Mouse (Mus musculus): ENCODE results near the gene Usp30.

Usp30 gene

GRCm38 (mm10) chr5:114127374-114128349 lies 62.4 kb downstream of the Usp30 start, which contains the start of gene Alkbh2:
Gene Alkbh2, minus strand, starts transcription at chr5:114128218.
- DNase-seq (ENCODE audit: low spot score), result peak; percentile 73

DNA sequence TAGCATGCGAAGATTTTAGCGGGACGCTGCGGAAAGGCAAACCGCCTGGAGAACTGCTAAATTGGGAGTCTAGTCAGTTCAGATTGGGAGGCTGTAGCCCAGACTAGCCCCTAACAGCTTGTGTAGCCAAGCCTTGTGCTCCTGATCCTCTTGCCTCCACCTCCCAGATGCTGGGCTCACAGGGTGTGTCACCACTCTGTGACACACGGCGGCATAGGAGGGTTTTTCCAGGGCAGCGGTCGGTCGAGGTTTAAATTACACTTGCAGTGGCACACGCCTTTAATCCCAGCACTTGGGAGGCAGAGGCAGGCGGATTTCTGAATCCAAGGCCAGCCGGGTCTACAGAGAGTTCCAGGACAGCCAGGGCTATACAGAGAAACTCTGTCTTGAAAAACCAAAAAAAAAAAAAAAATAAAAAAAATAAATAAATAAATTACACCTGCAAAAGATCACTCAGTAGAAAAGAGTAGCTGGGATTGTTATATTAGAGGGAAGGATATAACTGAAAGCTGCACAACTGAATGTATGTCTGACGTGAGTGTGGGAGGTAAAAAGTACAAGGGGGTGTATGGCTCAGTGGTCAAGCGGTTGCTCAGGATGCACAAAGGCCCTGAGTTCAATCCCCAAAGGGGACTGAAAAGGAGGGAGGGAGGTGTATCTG lies 64.4 kb downstream of the Usp30 start:
- DNase-seq (ENCODE audit: low spot score), result no peak

DNA sequence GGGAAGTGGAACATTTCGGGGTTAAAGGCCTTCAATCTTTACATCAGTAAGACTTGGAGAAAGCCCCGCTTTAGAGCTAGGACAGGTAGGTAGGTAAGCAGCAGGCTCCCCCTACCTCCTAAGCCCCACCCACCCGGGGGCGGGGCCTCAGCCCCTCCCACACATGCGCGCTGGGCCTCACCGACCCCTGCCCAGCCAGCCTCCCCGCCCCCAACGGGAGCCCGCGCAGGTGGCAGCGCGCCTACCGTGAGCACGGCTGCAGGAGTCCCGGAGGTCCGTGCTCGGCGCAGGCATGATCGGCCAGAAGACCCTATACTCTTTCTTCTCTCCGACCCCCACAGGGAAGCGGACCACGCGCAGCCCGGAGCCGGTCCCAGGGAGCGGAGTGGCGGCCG lies 64.9 kb downstream of the Usp30 start, which contains the start of gene Ung:
TSS of gene Ung (plus strand) at position 176 of the 395 bp plus-strand sequence.
- peak; percentile 23 for DNase-seq (ENCODE audit: low spot score)

DNA sequence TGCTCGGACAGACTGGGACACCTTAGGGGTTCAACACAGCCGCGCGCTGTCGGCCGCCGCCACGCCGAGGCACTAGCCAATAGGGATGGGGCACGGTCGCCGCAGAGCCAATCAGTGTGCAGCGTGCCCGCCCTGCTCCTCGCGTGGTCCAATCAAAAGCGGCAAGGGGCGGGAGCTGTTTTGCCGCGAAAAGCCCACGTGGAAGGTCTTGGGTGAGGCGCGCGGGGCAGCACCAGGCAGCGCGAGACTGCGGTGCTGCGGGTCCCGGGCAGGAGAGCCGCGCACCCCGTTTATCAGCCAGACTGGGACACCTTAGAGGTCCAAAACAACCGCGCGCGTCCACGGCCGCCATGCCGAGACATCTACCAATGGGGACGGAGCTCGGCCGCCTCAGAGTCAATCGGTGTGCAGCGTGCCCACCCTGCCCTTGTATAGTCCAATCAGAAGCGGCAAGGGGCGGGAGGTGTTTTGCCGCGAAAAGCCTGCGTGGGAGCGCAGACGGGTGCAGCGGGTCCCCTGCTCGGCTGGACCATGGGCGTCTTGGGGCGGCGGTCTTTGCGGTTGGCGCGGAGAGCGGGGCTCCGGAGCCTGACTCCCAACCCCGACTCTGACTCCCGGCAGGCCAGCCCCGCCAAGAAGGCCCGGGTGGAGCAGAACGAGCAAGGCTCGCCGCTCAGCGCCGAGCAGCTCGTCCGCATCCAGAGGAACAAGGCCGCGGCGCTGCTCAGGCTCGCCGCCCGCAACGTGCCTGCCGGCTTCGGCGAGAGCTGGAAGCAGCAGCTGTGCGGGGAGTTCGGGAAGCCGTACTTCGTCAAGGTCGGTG lies 65.6 kb downstream of the Usp30 start:
- DNase-seq (ENCODE audit: low spot score), result peak; percentile 92

DNA sequence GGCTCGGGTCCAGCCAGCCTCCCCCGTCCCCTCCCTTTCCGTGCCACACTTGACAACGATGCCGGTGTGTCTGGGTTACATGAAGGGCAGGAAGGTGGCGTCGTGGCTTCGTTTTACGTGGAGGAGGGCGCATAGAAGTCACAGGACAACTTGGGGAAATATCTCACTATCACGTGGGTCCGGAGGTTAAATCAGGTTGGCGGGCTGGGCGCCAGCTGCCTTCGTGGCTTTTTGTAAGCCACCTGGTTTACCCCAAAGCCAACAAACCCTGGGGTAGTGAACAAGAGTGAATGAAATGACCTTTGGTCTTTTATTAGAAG lies 66.2 kb downstream of the Usp30 start:
- peak; percentile 49 for DNase-seq (ENCODE audit: low spot score)

DNA sequence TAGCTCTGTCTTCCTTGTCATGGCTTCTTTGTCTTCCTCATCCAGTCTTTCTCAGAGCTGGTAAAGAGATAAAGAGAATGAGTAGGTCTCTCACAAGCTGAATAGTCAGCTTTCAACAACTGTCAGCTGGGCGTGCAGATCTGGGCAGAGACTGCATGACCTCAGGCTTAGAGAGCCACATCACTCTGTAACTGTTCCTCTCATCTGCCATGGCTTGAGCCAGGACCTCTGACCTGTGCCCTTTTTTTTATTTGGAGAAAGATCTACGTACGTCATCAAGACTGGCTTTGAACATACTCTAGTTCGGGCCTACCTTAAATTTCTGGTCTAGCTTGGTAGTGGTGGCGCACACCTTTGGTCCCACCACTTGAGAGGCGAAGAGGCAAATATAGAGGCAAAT lies 67.6 kb downstream of the Usp30 start:
- no peak for DNase-seq (ENCODE audit: low spot score)

DNA sequence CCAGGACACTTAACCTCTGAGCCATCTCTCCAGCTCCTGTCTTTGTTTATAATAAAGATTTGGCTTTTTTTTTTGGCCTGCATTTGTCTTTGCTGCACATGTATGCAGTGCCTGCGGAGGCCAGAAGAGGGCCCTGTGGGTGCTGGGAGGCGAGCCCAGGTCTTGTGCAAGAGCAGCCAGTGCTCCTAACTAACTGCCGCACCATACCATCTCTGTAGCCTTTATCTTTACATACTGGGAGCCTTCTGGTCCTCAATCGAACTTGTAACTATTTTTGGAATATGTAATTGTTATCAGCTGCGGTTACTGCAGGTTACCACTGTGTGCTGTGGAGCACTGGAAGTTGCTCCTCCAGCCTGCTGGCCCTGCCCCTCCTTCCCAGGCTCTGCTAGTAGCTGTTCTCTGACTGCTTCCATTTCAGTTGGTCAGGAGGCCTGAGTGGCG lies 68.9 kb downstream of the Usp30 start:
- peak; percentile 54 for DNase-seq (ENCODE audit: low spot score)

- DNase-seq (ENCODE audit: low spot score), result no peak
Measured at GRCm38 (mm10) chr5:114135516-114135915, 70.3 kb downstream of the Usp30 start.

GRCm38 (mm10) chr5:114137481-114138276 lies 72.4 kb downstream of the Usp30 start:
- no peak for DNase-seq (ENCODE audit: low spot score)

DNA sequence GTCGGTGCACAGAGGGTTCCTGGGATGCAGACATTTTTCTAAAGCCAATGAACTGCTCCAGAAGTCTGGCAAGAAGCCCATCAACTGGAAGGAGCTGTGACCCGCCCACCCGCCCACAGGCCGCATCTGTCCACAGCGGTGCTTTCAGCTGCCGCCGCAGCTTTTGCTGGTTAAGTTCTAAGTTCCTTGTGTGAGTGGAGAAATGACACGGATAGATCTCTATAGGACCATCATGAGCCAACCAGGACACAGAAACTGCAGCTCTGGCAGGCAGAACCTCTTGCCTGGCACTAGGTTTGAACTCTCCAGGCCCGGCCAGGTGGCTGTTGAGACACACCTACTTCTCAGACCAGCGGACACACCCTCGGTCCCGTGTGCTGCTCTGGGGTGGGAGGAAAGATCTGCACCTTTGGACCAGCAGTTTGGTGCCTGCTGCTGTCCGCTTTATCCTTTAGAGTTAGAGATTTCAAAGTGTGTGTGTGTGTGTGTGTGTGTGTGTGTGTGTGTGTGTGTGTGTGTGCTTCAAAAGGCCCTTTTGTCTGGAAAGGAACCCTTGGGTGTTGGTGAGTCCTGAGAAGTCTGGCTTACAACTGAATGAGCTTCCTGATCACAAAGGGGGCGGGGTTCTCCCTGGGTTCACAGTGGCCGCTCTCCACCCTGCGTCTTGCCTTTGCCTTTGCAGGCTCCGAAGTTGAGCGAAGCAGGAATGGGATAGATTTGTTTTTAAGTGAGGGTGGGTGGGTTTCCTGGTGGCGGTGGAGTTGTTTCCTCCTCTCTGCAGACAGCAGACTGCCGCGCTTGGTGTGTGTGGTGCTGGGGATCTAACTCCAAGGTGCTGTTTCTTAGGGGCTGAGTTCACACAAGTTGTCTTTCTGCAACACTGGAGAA lies 73.3 kb downstream of the Usp30 start:
- peak; percentile 17 for DNase-seq (ENCODE audit: low spot score)

DNA sequence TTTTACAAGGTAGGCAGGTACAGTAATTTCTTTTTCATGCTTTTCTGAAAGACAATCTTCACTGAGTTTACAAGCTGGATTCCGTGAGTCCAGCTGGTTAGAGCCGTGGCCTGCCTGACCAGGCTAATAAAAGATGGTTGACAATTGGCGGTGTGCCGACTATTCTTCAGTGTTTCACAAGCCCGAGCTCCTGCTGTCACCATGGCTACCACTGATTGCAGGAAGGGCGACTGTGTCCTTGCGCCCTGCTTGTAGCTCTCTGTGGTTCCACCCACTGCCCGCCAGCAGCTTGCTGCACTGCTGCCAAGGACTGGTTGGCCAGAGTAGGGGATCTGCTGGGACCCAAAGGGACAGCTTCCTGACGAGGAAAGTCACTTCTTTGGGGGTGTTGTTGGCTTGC lies 73.9 kb downstream of the Usp30 start:
- DNase-seq (ENCODE audit: low spot score), result peak; percentile 90

- DNase-seq (ENCODE audit: low spot score), result no peak
Measured at GRCm38 (mm10) chr5:114146028-114146888, 81.0 kb downstream of the Usp30 start, which contains the start of gene Acacb. Gene Acacb, plus strand, starts transcription at chr5:114146535.

DNA sequence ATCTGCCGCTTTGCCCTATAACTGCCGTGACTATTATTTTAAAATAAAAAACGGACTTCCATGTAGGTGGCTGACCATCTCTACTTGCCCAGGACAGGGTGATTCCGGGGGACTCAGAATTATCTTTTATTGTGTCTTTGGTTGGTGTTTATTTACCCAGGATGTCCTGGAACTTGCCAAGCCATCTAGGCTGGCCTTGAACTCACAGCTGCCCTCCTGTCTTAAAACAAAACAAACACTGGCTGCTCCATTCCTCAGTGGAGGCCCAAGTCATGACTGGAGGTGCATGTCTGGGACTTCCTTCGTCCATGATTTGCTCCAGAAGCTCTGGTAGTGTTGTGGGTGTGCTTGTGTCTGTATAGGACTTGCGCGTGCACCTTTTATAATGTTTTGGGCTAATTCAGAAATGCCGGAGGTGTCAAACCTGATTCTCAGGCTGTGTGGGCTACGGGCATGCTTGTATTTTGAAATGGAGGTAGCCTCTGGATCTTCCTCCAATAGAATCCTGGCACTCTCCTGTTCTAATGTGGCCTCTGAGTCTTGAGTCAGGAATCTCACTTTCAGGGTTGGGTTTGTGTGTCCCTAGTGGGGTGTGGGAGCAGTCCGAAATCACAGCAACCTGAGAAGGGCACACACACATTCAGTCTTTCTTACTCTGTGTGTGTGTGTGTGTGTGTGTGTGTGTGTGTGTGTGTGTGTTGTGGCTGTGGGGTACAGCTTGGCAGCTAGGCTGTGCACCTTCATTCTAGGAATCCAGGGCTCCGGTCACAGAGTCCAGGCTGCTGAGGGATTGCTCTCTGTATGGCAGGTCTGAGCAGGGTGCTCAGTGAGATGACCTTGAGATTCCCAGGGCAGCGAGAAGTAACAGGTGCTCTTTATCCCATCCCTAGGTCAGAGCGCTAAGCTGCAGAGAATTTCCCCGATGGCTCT lies 82.0 kb downstream of the Usp30 start:
- no peak for DNase-seq (ENCODE audit: low spot score)

- DNase-seq (ENCODE audit: low spot score), result no peak
Measured at GRCm38 (mm10) chr5:114152359-114153092, 87.3 kb downstream of the Usp30 start.

GRCm38 (mm10) chr5:114153490-114153889 lies 88.2 kb downstream of the Usp30 start:
- no peak for DNase-seq (ENCODE audit: low spot score)

- no peak for DNase-seq (ENCODE audit: low spot score)
Measured at GRCm38 (mm10) chr5:114154765-114155164, 89.5 kb downstream of the Usp30 start.

DNA sequence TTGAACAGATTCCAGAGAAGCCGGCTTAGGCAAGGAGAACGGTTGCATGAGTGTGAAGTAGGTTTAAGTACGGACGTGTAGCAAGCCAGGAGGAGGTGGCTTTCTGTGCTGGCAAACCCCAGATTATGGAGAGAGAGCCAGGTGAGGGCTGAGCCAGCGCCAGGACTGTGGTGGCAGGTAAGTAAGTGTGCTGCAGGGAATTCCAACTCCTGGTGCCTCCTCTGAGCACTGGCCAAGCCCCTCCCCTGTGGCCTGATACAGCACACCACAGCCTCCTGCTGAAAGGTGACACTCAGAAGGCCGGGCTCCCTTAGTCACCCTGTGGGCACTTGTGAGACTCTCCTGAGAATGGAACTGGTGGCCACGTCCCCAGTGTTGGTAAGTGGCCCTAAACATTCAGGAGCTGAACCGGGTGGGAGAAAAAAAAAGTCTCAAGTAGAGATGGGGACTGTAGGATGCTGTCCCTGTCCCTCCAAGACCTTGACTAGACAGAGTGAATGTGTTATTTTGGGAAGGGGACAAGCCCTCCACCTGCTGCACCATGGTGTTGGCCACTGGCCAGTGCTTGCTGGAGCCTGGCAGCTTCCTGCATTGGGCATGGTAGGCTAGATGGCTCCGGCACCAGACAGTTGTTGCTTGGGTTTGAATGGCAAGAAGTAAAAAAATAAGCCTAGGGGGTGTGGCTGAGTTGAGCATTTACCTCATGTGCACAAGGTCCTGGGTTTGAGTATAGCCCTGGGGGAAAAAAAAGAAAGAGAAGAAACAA lies 90.1 kb downstream of the Usp30 start:
- peak; percentile 64 for DNase-seq (ENCODE audit: low spot score)

Measured in lung, postnatal 25 days (tissue).